Mouse (Mus musculus): ENCODE measurements around the gene Ggact. TPM values are rescaled to one million over a fixed set of nuclear protein-coding genes. Genes with fewer than 3 reads are reported as not detected.
A peak's percentile ranks its signal among the peaks of the same experiment; 100 is the strongest.

The Ggact gene
- polyA plus RNA-seq, 1 experiment from 2014 or later: 17.7 TPM

DNA sequence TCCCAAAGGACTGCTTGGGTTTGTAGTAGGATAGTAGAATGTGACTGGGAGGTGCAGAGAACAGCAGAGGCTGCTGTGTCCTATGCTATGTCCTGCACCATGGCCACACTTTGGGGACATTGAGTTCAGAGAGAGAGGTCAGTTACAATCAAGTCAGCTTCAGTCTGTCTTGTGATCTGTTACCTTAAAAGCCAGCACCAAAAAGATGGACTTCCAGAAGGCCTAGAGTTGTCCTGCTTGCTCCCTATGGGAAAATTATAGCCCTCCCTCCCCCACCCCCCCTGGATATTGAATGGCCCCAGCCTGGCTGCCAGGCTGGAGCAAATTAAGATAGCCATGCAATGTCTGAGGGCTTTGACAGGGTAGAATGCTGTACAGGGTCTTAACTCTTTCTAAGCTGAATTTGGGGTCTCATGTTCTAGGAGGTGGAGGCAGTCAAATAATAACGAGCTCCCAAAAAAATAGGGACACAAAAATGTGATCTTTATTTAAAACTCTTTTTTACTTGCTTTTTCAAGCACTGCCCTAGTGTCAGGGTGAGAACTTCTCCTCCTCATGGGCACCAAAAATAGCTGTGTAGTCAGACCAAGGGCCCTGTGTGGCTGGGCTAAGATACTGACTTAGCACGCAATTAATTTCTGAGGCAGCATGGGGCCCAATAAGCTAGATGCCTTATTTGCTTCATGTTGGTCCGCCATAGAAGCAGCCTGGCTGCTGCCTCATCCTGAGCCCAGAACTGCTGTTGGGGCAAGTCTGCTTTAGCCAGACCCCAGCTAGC is 25.7 kb downstream of the Ggact start:
- no peak overlapping the region for H3K4me3 ChIP-seq (ENCODE audit: low read length)
- H3K27me3 ChIP-seq (ENCODE audit: control insufficient read depth, insufficient read depth, low read depth, low read length): no peaks in the 10 kb centered on the region
- H3K9ac ChIP-seq (ENCODE audit: low read length): no peak overlapping the region
- no peaks in the 10 kb centered on the region for H3K36me3 ChIP-seq (ENCODE audit: control insufficient read depth, insufficient read depth, low read length)
- 84% methylated on average over 3 of the region's 3 CpGs for WGBS
- H3K27ac ChIP-seq (ENCODE audit: low read length): no peak overlapping the region
- H3K4me2 ChIP-seq (ENCODE audit: low read depth, low read length): no peak overlapping the region
- H3K4me1 ChIP-seq (replicated peaks; ENCODE audit: control insufficient read depth, insufficient read depth, low read length): 0 out of 2 replicates have a peak, but pooled peaks cover 2% of the 10 kb centered on the region
- H3K9me3 ChIP-seq (ENCODE audit: control insufficient read depth, low read length): no peaks in the 10 kb centered on the region
- ATAC-seq (ENCODE audit: low read depth): no peak

DNA sequence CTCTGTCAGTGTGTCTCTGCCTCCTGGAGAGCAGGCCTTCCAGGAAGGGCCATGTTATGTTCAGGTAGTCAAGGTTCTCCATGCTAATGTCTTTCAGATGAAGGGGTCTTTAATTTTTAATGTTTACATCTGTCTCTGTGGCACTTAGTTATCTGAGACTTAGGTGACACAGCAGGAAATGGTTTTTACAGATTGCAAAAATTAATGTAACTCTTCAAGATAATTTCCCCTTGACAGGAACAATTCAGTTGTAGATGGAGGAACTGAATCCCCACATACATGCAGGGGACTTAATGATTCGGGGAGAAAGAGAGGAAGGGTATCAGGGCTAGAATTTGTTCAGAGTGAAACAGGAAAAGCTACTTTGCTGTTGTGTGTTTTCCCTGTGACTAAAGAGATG is 26.3 kb downstream of the Ggact start:
- H3K4me1 ChIP-seq (replicated peaks; ENCODE audit: control insufficient read depth, insufficient read depth, low read length): 0 out of 2 replicates have a peak, but pooled peaks cover 2% of the 10 kb centered on the region
- no peak overlapping the region for H3K4me3 ChIP-seq (ENCODE audit: low read length)
- H3K27me3 ChIP-seq (ENCODE audit: control insufficient read depth, insufficient read depth, low read depth, low read length): no peaks in the 10 kb centered on the region
- no peaks in the 10 kb centered on the region for H3K36me3 ChIP-seq (ENCODE audit: control insufficient read depth, insufficient read depth, low read length)
- H3K9me3 ChIP-seq (ENCODE audit: control insufficient read depth, low read length): no peaks in the 10 kb centered on the region
- ATAC-seq (ENCODE audit: low read depth): no peak
- WGBS: 79% methylated on average over 1 of the region's 1 CpGs
- H3K4me2 ChIP-seq (ENCODE audit: low read depth, low read length): no peak overlapping the region
- H3K9ac ChIP-seq (ENCODE audit: low read length): no peak overlapping the region
- H3K27ac ChIP-seq (ENCODE audit: low read length): no peak overlapping the region

DNA sequence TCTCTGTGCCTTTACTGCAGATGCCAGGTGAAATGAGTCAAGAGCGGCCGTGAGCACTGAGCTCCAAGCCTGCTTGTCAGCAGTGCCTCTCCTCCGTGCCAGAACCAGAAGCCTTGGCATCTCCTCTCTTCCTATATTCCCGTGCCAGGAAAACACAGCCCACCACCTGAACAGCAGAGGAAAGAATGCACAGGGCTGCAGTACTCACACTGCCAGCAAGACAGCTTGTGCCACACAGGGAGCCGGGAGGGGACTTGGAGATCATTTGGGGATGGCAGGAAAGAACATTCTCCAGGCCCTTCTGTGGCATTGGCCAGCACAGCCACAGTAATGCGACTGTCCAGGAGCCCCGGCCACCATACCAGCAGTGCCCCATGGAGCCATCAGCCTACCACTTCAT is 27.7 kb downstream of the Ggact start:
- no peak for ATAC-seq (ENCODE audit: low read depth)
- no peak overlapping the region for H3K4me3 ChIP-seq (ENCODE audit: low read length)
- H3K36me3 ChIP-seq (ENCODE audit: control insufficient read depth, insufficient read depth, low read length): no peaks in the 10 kb centered on the region
- 87% methylated on average over 7 of the region's 7 CpGs for WGBS
- H3K27ac ChIP-seq (ENCODE audit: low read length): no peak overlapping the region
- no peak overlapping the region for H3K4me2 ChIP-seq (ENCODE audit: low read depth, low read length)
- no peak overlapping the region for H3K9ac ChIP-seq (ENCODE audit: low read length)
- no peaks in the 10 kb centered on the region for H3K9me3 ChIP-seq (ENCODE audit: control insufficient read depth, low read length)
- 0 out of 2 replicates have a peak, but pooled peaks cover 2% of the 10 kb centered on the region for H3K4me1 ChIP-seq (replicated peaks; ENCODE audit: control insufficient read depth, insufficient read depth, low read length)
- H3K27me3 ChIP-seq (ENCODE audit: control insufficient read depth, insufficient read depth, low read depth, low read length): no peaks in the 10 kb centered on the region

DNA sequence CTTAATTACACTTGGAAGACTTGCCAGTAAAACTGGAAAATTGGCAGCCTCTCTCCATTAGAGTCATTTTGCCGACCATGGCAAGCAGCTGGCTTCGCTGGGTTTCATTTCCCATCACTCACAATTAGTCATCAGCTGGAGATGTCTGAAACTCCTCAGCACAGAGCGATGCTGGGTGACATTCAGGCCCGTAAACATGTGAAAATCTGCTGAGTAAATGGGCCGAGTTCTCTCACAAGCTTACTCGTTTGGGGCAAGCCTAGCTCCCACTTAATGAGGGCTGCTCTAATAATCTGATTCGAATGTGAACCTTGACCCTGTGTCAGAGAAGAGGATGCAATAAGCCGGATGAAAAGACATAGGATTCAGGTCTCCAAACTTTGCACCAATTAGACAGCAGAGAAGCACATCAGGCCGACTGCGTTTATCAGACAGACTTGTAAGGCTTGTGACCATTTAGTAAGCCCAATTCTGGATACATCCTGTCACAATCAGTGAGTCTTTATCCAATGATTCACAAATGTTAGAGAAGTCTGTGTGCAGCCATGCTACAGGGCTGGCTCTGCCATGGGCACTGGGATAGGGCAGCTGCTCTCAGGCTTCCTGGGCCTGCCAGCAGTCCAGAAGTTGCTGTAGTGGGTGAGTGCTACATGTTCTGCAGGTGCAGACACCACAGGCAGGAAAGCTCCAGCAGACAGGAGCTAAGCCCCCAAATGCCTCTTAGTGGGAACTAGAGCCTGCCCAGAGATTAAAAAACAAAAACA is 29.6 kb downstream of the Ggact start:
- 0 out of 2 replicates have a peak, but pooled peaks cover 2% of the 10 kb centered on the region for H3K4me1 ChIP-seq (replicated peaks; ENCODE audit: control insufficient read depth, insufficient read depth, low read length)
- no peaks in the 10 kb centered on the region for H3K27me3 ChIP-seq (ENCODE audit: control insufficient read depth, insufficient read depth, low read depth, low read length)
- H3K4me3 ChIP-seq (ENCODE audit: low read length): no peak overlapping the region
- 48% methylated on average over 10 of the region's 10 CpGs for WGBS
- no peaks in the 10 kb centered on the region for H3K9me3 ChIP-seq (ENCODE audit: control insufficient read depth, low read length)
- no peak overlapping the region for H3K9ac ChIP-seq (ENCODE audit: low read length)
- no peak overlapping the region for H3K27ac ChIP-seq (ENCODE audit: low read length)
- peak; percentile 38; the same call in 1 of the 2 replicates for ATAC-seq (ENCODE audit: low read depth)
- no peak overlapping the region for H3K4me2 ChIP-seq (ENCODE audit: low read depth, low read length)
- no peaks in the 10 kb centered on the region for H3K36me3 ChIP-seq (ENCODE audit: control insufficient read depth, insufficient read depth, low read length)

DNA sequence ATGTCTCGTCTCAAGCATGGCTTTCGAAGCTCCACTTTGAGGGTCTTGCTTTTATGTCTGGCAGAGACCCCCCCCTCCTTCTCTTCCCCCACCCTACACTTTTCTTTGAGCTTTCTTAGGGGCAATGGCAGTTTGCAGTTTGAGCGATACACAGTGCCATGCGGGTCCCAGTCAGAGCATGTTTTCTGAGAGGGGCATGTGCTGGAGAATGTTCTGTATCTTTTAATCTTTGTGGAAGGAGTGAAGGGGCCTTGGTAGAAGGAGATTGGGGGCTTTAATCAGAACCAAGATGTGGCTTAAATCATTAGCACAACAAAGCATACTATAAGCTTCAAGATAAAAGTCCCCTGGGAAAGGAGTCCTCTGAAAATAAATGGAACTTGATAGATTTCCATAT is 30.1 kb downstream of the Ggact start:
- WGBS: 77% methylated on average over 4 of the region's 4 CpGs

DNA sequence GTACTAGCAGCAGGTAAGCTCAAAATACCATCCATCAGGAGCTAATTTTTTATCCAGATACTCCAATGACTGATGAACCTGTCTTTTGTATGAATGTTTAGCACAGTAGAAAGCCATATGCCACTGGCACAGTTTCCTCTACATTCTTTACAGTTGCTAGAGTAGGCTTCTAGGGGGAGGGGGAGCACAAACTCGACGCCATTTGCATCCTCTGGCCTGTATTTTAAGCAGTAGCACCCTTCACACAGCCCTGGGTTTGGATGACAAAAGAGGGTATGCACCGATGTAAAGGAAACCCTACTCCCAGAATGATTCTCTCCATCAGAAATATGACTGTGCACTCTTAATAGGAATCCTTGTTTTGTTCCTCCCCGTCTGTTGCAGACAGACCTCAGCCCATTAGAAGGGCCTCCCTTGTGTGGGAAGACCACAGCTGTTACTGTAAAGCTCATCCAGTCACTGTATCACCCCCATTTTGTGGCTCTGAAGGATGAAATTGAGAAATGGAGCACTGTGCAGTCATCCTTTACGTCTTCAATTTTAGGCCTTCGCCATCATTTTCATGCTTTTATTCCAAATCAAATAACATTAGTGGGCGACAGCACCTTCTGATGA is 30.7 kb downstream of the Ggact start:
- Histone ChIP-seq H3K9ac (ENCODE audit: low read length) (no peak overlapping the region), H3K4me2 (ENCODE audit: low read depth, low read length) (no peak overlapping the region), H3K36me3 (ENCODE audit: control insufficient read depth, insufficient read depth, low read length) (no peaks in the 10 kb centered on the region), H3K9me3 (ENCODE audit: control insufficient read depth, low read length) (no peaks in the 10 kb centered on the region), H3K4me1 (replicated peaks; ENCODE audit: control insufficient read depth, insufficient read depth, low read length) (0 out of 2 replicates have a peak, but pooled peaks cover 2% of the 10 kb centered on the region), H3K27me3 (ENCODE audit: control insufficient read depth, insufficient read depth, low read depth, low read length) (no peaks in the 10 kb centered on the region), H3K27ac (ENCODE audit: low read length) (no peak overlapping the region), H3K4me3 (ENCODE audit: low read length) (no peak overlapping the region)
- WGBS: 82% methylated on average over 7 of the region's 7 CpGs
- ATAC-seq (ENCODE audit: low read depth): no peak

More for the DNA sequence above, 30.1 kb downstream of the Ggact start:
- no peak for ATAC-seq (ENCODE audit: low read depth)
- Histone ChIP-seq H3K27me3 (ENCODE audit: control insufficient read depth, insufficient read depth, low read depth, low read length) (no peaks in the 10 kb centered on the region), H3K36me3 (ENCODE audit: control insufficient read depth, insufficient read depth, low read length) (no peaks in the 10 kb centered on the region), H3K4me3 (ENCODE audit: low read length) (no peak overlapping the region), H3K4me1 (replicated peaks; ENCODE audit: control insufficient read depth, insufficient read depth, low read length) (0 out of 2 replicates have a peak, but pooled peaks cover 2% of the 10 kb centered on the region), H3K9me3 (ENCODE audit: control insufficient read depth, low read length) (no peaks in the 10 kb centered on the region), H3K4me2 (ENCODE audit: low read depth, low read length) (no peak overlapping the region), H3K27ac (ENCODE audit: low read length) (no peak overlapping the region), H3K9ac (ENCODE audit: low read length) (no peak overlapping the region)

DNA sequence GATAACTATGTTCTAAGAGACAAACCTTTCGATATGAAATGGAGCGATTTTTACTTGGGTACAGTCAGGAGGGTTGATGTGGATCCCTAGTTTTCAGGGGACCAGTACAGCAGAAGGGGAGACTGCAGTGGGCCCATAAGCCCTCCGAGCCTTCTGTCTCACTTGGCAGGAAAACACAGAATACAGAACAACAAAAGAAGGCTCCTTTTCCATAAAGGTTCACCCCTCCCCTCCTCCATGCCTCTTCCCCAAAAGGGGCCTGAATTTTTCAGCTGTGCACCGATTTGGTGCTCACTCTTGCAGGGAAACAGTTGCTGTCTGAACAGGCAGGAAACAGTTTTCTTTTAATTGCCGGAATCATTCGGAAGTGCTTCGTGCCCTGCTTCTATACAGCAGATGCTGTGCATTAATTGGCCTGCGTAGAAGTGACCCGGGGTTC is 31.3 kb downstream of the Ggact start:
- Histone ChIP-seq H3K4me3 (ENCODE audit: low read length) (no peak overlapping the region), H3K4me1 (replicated peaks; ENCODE audit: control insufficient read depth, insufficient read depth, low read length) (0 out of 2 replicates have a peak, but pooled peaks cover 2% of the 10 kb centered on the region), H3K4me2 (ENCODE audit: low read depth, low read length) (no peak overlapping the region), H3K27me3 (ENCODE audit: control insufficient read depth, insufficient read depth, low read depth, low read length) (no peaks in the 10 kb centered on the region), H3K27ac (ENCODE audit: low read length) (no peak overlapping the region), H3K9ac (ENCODE audit: low read length) (no peak overlapping the region), H3K36me3 (ENCODE audit: control insufficient read depth, insufficient read depth, low read length) (no peaks in the 10 kb centered on the region), H3K9me3 (ENCODE audit: control insufficient read depth, low read length) (no peaks in the 10 kb centered on the region)
- WGBS: 81% methylated on average over 9 of the region's 9 CpGs
- ATAC-seq (ENCODE audit: low read depth): no peak

DNA sequence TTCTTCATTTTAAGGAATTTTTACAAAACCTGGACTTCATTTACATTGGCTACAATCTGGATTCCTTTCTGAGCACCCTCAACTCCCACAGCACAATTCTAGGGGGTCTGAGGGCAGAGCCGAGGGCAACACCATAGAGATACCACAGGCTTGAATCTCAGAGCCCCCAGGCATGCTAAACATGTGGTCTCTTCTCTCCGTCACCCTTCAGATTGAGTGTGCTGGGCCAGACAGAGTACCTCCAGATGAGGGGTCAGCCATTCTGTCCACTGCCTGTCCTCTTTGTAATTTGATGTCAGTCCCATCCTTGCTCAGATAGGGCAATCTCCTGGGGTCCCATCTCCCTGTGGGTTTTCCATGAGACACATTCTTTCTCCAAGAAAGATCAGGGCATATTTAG is 31.9 kb downstream of the Ggact start:
- Histone ChIP-seq H3K9me3 (ENCODE audit: control insufficient read depth, low read length) (no peaks in the 10 kb centered on the region), H3K4me2 (ENCODE audit: low read depth, low read length) (no peak overlapping the region), H3K4me1 (replicated peaks; ENCODE audit: control insufficient read depth, insufficient read depth, low read length) (0 out of 2 replicates have a peak, but pooled peaks cover 2% of the 10 kb centered on the region), H3K9ac (ENCODE audit: low read length) (no peak overlapping the region), H3K27me3 (ENCODE audit: control insufficient read depth, insufficient read depth, low read depth, low read length) (no peaks in the 10 kb centered on the region), H3K36me3 (ENCODE audit: control insufficient read depth, insufficient read depth, low read length) (no peaks in the 10 kb centered on the region), H3K27ac (ENCODE audit: low read length) (no peak overlapping the region), H3K4me3 (ENCODE audit: low read length) (no peak overlapping the region)
- no peak for ATAC-seq (ENCODE audit: low read depth)
- 57% methylated on average over 2 of the region's 2 CpGs for WGBS

DNA sequence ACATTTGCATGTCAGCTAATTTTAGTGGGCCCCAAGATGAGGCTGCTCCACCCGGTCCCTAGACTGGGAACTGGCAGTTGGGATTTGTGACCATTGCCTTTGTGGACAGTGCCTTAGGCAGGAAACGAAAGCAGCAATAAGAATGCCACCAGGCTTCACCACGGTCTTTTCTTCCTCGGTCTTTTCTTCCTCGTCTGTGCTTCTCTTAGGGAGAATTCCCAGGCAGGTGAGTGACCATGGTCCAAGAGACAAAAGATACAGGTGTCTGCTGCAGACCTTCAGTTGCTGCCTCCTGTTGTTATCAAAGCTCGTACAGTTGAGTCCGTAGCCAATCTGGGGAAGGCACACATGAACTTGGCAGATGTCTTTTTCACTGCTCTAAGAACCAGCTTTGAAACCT is 33.3 kb downstream of the Ggact start:
- H3K9ac ChIP-seq (ENCODE audit: low read length): no peak overlapping the region
- no peak for ATAC-seq (ENCODE audit: low read depth)
- no peaks in the 10 kb centered on the region for H3K27me3 ChIP-seq (ENCODE audit: control insufficient read depth, insufficient read depth, low read depth, low read length)
- H3K4me3 ChIP-seq (ENCODE audit: low read length): no peak overlapping the region
- H3K27ac ChIP-seq (ENCODE audit: low read length): no peak overlapping the region
- WGBS: 79% methylated on average over 7 of the region's 7 CpGs
- 0 out of 2 replicates have a peak, but pooled peaks cover 2% of the 10 kb centered on the region for H3K4me1 ChIP-seq (replicated peaks; ENCODE audit: control insufficient read depth, insufficient read depth, low read length)
- no peaks in the 10 kb centered on the region for H3K36me3 ChIP-seq (ENCODE audit: control insufficient read depth, insufficient read depth, low read length)
- H3K4me2 ChIP-seq (ENCODE audit: low read depth, low read length): no peak overlapping the region
- H3K9me3 ChIP-seq (ENCODE audit: control insufficient read depth, low read length): no peaks in the 10 kb centered on the region

All from lung, embryonic 16.5 days (tissue).